Mouse (Mus musculus): Measurements from ENCODE around the gene Igsf8.

DNA sequence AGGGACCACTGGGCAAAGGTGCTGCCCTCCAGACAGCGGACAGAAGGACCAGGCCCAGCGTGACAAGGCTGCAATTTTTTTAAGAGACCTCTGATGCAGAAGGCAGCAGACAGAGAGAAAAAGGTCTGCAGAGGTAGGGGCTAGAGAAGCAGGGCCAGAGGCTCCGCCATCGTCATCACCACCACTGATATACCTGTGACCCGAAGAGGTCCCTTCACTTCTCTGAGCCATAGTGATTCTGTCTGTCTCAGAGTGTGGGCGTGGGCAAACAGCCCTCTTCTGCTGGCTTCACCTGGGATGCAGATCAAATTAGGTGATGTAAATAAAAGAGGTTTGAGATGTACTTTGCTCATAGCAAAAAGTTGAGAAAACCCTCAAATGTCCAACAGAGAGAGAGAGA is 68.2 kb downstream of the Igsf8 start:
- TF ChIP-seq POLR2A (IDR thresholded peaks at IDR 0.05; ENCODE audit: insufficient read depth, low read depth, low read length) = no peak
- TF ChIP-seq CTCF (IDR thresholded peaks at IDR 0.05; ENCODE audit: insufficient read depth, low read depth, low read length) = no peak
